Mouse (Mus musculus) limb, embryonic 10.5 days (tissue): ENCODE measurements around the gene Pgf. TPM values are rescaled to one million over a fixed set of nuclear protein-coding genes. Genes with fewer than 3 reads are reported as not detected.

Experiments
- DNase-seq: peaks from one replicate; pipeline ENCODE4 v3.0.0-alpha.2; 2017; ENCODE audit warnings: low spot score
- H3K27ac ChIP-seq: fragments of 300-500 bp; sonication (generic); 2 replicates; pipeline ENCODE4 v1.5.1; 2016; ENCODE audit warnings: mild to moderate bottlenecking
- H3K27me3 ChIP-seq: fragments of 300-500 bp; sonication (generic); 2 replicates; pipeline ENCODE4 v1.6.1; 2016; ENCODE audit warnings: low read depth, mild to moderate bottlenecking; ENCODE audit not compliant: poor library complexity, severe bottlenecking
- H3K36me3 ChIP-seq: fragments of 300-500 bp; sonication (generic); 2 replicates; pipeline ENCODE4 v1.6.1; 2016; ENCODE audit warnings: mild to moderate bottlenecking, moderate library complexity
- H3K4me1 ChIP-seq: fragments of 300-500 bp; sonication (generic); 2 replicates; pipeline ENCODE4 v1.6.1; 2016
- H3K4me3 ChIP-seq: fragments of 300-500 bp; sonication (generic); 2 replicates; pipeline ENCODE4 v1.5.1; 2016; ENCODE audit warnings: mild to moderate bottlenecking, moderate library complexity
- H3K9me3 ChIP-seq: fragments of 300-500 bp; sonication (generic); replicated peaks from 2 replicates; pipeline ENCODE4 v1.6.1; 2016; ENCODE audit warnings: mild to moderate bottlenecking
- WGBS: fragments of 180-500 bp; shearing (Covaris S2); methylation state at CpG from one replicate; pipeline ENCODE4 v1.1.7; 2016; 5-methylcytosine and 5-hydroxymethylcytosine counted together
- polyA plus RNA-seq: library from polyadenylated mRNA; unstranded; fragments of >200 nt; fragmentation: Nextera tagmentation; extraction: Ambion mirVana; gene quantifications from 2 replicates; pipeline ENCODE4 v1.2.1, GENCODE M21; 2016

The Pgf gene
- polyA plus RNA-seq, 1 experiment from 2014 or later = 9.6 TPM

DNA sequence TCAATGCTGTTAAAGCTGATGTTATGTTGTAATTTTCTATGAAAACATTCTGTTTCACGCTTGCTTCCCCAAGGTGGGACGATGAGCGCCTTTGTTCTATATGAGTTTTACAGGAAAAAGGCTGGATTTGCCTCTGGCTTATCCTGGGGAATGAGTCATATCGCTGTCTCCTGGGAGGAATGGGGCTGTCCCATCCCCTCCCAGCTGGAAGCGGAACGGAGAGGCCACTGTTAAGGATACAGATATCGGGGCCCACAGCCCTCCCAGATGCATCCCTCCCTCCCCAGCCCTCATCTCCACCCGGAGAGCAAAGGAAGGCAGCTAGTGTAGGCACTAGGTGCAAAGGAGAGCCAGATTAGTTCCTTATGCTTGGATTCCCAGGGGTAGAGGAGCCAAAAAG is 8.2 kb upstream of the Pgf start:
- Histone ChIP-seq H3K27me3 (peaks cover 42% of the 10 kb centered on the region), H3K27ac (no peak overlapping the region; the same call in 1 of the 2 replicates), H3K4me3 (no peak overlapping the region), H3K9me3 (no peaks in the 10 kb centered on the region), H3K36me3 (no peaks in the 10 kb centered on the region), H3K4me1 (peaks cover 23% of the 10 kb centered on the region)
- DNase-seq = no peak
- 62% methylated on average over 8 of the region's 8 CpGs for WGBS

DNA sequence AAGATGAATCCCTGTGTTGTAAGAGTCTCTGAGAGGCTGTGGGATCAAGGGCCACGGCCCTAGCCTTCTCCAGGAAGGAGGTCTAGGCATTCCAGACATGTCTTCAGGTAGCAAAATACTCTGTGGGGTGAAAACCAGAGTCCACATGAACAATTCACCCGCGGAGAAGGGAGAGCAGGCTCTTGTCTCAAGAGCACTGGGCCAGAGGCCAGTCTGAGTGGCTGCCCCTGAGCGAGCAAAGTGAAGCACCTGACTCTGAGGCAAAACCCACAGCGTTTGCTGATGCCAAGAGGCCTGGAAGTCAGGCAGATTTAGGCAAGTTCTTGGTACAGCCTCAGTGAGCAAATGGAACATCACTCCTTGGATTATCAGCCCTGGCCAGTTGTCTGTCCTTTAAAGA is 6.5 kb upstream of the Pgf start:
- Histone ChIP-seq H3K27me3 (peaks cover 58% of the 10 kb centered on the region), H3K36me3 (no peaks in the 10 kb centered on the region), H3K4me3 (no peak overlapping the region), H3K9me3 (no peaks in the 10 kb centered on the region), H3K27ac (no peak overlapping the region), H3K4me1 (peaks cover 23% of the 10 kb centered on the region)
- no peak for DNase-seq
- WGBS = 77% methylated on average over 5 of the region's 5 CpGs

GRCm38 (mm10) chr12:85182898-85183297 is 5.3 kb upstream of the Pgf start:
- 74% methylated on average over 5 of the region's 5 CpGs for WGBS
- peaks cover 70% of the 10 kb centered on the region for H3K27me3 ChIP-seq

DNA sequence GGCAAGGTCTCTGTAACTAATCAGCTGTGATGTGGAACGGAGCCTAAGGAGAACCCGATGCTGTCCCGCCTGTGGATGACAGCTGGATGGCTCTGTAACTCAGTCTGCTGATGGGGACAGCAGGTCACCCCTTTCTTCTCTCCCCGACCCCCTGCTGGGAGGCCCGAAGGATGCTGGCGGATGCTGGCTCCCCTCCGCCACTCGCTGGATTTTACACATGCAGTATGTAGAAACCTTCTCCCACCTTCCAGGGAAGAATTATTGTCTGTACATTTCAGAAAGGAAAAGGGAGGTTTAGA is 4.7 kb upstream of the Pgf start:
- WGBS = 14% methylated on average over 8 of the region's 8 CpGs
- no peaks in the 10 kb centered on the region for H3K9me3 ChIP-seq
- no peak overlapping the region; the same call in 1 of the 2 replicates for H3K27ac ChIP-seq
- DNase-seq = no peak
- H3K36me3 ChIP-seq = no peaks in the 10 kb centered on the region
- H3K4me3 ChIP-seq = 0 out of 2 replicates have a peak overlapping the region, but pooled peaks have one; percentile 7
- peaks cover 76% of the 10 kb centered on the region for H3K27me3 ChIP-seq
- H3K4me1 ChIP-seq = peaks cover 34% of the 10 kb centered on the region

More at GRCm38 (mm10) chr12:85182898-85183297, 5.3 kb upstream of the Pgf start:
- peaks cover 28% of the 10 kb centered on the region for H3K4me1 ChIP-seq
- no peak overlapping the region for H3K4me3 ChIP-seq
- no peak overlapping the region for H3K27ac ChIP-seq
- H3K9me3 ChIP-seq = no peaks in the 10 kb centered on the region
- no peak for DNase-seq
- no peaks in the 10 kb centered on the region for H3K36me3 ChIP-seq

DNA sequence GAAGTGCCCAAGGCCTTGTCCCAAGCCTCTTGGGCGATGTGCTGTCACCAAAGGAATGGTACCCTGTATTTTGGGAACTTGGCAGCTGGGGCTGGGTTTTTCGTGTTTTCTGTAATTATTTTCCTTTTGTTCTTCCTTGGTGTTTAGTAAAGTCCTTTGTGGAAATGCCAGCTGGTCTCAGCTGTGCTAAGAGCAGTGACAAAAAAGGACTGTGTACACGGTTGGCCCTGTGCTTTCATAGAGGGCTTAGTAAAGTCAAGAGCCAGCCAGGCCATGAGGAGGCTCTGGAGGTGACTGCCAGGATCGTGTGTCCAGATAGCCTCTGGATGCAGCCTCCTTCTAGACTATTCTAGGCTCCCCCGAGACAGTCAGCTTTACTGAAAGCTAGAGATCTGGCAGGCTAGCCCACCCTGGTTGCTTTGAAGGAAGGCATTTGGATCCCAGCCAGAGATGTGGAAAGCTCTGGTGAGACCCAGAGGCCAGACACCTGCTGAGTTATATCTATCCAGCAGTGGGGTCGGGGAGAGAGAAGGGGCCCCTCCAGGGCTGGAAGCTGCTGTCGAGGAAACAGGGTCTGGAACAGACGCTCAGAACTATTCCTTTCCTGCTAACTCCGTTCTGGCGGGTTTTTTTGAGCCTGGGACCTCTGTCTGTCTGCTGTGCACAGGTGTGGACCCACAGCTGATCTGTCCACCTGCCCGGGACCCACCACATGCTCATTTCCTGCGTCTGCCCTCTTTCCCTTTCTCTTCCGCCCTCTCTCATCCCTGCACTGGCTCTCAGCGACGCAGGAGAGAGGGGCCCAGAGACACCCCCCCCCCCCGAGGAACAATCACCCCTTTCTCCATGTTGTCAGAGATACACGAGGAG is 4.1 kb upstream of the Pgf start:
- peaks cover 40% of the 10 kb centered on the region for H3K4me1 ChIP-seq
- WGBS = 48% methylated on average over 15 of the region's 17 CpGs
- peak overlapping the region; percentile 56; the same call in 1 of the 2 replicates for H3K27ac ChIP-seq
- no peaks in the 10 kb centered on the region for H3K36me3 ChIP-seq
- peaks cover 81% of the 10 kb centered on the region for H3K27me3 ChIP-seq
- no peak for DNase-seq
- H3K9me3 ChIP-seq = no peaks in the 10 kb centered on the region
- H3K4me3 ChIP-seq = 0 out of 2 replicates have a peak overlapping the region, but pooled peaks have one; percentile 7

- Histone ChIP-seq H3K4me3 (no peak overlapping the region), H3K4me1 (peaks cover 65% of the 10 kb centered on the region), H3K9me3 (no peaks in the 10 kb centered on the region), H3K36me3 (no peaks in the 10 kb centered on the region), H3K27ac (no peak overlapping the region), H3K27me3 (peaks cover 94% of the 10 kb centered on the region)
- DNase-seq = no peak
- 52% methylated on average over 2 of the region's 2 CpGs for WGBS
Measured at GRCm38 (mm10) chr12:85178294-85178693, 704 bp upstream of the Pgf start.

GRCm38 (mm10) chr12:85176846-85177523 is 605 bp downstream of the Pgf start:
- Histone ChIP-seq H3K4me3 (peak overlapping the region; percentile 47), H3K4me1 (peaks cover 63% of the 10 kb centered on the region), H3K9me3 (no peaks in the 10 kb centered on the region), H3K36me3 (no peaks in the 10 kb centered on the region), H3K27me3 (peaks cover 93% of the 10 kb centered on the region), H3K27ac (peak overlapping the region; percentile 82)
- WGBS = 3% methylated on average over 32 of the region's 32 CpGs
- peak; percentile 68 for DNase-seq

DNA sequence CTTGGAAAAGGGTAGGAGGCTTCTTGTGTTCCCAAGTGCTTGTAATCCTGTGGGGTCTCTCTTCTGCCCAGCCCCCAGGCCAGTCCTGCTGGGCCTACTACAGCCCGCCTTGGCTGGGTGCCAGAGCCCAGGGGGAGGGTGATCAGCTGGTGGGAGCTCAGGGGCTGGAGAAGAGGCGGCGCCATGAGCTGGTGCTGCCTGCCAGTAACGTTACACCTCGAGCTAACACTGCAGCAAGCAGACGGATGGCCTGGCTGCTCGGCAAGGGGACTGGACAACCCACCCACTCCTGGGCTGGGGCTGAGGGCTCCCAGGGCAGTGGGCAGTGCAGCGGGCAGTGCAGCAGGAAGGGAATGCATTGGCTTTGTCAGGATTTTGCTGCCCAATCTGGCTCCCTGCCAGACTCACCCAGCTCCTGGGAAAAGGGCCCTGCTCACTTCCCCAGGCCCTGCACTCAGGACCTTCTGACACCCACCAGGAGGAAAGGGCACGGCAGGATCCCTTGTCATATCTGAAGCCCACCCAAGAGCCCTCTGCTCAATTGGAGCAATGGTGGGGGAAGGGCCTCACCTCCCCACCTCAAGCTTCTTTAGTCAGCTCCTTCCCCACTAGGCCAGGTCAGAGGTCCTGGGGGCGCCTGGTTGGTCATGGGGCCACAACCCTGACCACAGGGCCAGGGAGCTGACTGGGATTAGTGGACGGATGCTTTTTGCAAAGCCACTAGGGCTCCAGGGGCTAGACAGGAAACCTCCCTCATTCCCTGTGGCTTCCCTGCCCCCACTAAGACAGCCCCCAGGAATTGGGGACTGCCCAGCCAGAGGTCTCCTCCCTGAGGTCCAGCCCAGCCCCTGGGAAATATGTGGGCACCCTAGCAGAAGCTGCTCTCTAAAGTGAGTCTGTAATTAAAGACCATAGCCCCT is 1.4 kb downstream of the Pgf start:
- WGBS = 7% methylated on average over 11 of the region's 11 CpGs
- H3K9me3 ChIP-seq = no peaks in the 10 kb centered on the region
- peak overlapping the region; percentile 82 for H3K27ac ChIP-seq
- H3K27me3 ChIP-seq = peaks cover 91% of the 10 kb centered on the region
- peak overlapping the region; percentile 47 for H3K4me3 ChIP-seq
- peaks cover 56% of the 10 kb centered on the region for H3K4me1 ChIP-seq
- peak; percentile 82 for DNase-seq
- H3K36me3 ChIP-seq = no peaks in the 10 kb centered on the region

DNA sequence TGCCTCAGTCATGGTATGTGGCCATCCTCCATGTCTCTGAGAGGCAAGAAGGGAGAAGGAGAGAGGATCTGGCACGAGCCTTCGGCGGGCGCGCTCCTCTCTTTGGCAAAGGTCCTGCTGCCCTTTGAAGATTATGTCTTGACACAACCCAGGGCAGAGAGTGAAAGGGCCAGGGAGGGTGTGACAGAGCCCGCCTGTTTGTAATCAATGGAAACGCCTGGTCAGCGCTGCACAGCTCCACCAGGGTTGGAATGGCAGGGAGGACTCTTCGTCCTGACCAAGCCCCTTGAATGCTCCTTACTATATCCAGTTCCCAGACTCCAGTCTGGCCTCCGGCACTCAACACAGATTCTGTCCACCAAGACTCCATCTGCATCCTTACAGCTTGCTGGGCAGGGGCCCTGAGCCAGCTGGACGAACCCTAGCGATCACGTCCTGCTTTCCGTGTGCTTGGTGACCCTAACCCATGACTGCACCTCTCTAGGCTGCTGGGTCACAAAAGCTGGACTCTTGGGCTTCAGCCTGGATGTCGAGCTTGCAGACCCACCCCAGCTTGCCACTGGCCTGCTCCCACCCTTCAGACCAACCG is 2.4 kb downstream of the Pgf start:
- peak overlapping the region; percentile 82 for H3K27ac ChIP-seq
- peak overlapping the region; percentile 47 for H3K4me3 ChIP-seq
- 23% methylated on average over 16 of the region's 16 CpGs for WGBS
- peaks cover 1% of the 10 kb centered on the region; the same call in 1 of the 2 replicates for H3K36me3 ChIP-seq
- H3K4me1 ChIP-seq = peaks cover 59% of the 10 kb centered on the region
- H3K27me3 ChIP-seq = peaks cover 91% of the 10 kb centered on the region
- no peaks in the 10 kb centered on the region for H3K9me3 ChIP-seq
- peak; percentile 53 for DNase-seq

DNA sequence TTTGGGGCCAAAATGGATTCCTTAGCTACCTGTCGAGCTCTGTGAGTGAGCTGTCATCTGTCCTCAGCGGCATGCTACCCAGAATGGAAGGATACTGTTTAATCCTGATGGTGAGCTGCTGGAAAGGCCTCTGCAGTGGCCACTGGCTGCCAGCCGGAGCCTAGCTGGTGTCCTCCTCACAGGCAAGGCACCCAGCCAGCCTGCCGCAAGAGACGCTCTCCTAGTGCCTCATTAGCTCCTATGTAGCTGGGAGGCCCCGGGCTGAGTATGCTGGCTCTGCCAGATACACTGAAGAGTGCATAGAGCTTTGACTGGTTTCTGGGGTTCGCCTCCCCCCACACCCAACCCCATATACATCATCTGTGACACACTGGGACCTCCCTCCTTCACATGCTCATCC is 3.6 kb downstream of the Pgf start:
- peaks cover 84% of the 10 kb centered on the region for H3K27me3 ChIP-seq
- H3K27ac ChIP-seq = no peak overlapping the region
- peaks cover 3% of the 10 kb centered on the region; the same call in 1 of the 2 replicates for H3K36me3 ChIP-seq
- WGBS = 72% methylated on average over 7 of the region's 7 CpGs
- H3K9me3 ChIP-seq = no peaks in the 10 kb centered on the region
- H3K4me3 ChIP-seq = no peak overlapping the region
- no peak for DNase-seq
- peaks cover 70% of the 10 kb centered on the region for H3K4me1 ChIP-seq

GRCm38 (mm10) chr12:85170948-85171307 is 6.7 kb downstream of the Pgf start:
- H3K4me3 ChIP-seq = no peak overlapping the region
- H3K4me1 ChIP-seq = peaks cover 45% of the 10 kb centered on the region
- H3K9me3 ChIP-seq = no peaks in the 10 kb centered on the region
- DNase-seq = no peak
- peaks cover 12% of the 10 kb centered on the region; the same call in 1 of the 2 replicates for H3K36me3 ChIP-seq
- H3K27ac ChIP-seq = no peak overlapping the region
- peaks cover 55% of the 10 kb centered on the region for H3K27me3 ChIP-seq
- 88% methylated on average over 3 of the region's 3 CpGs for WGBS

DNA sequence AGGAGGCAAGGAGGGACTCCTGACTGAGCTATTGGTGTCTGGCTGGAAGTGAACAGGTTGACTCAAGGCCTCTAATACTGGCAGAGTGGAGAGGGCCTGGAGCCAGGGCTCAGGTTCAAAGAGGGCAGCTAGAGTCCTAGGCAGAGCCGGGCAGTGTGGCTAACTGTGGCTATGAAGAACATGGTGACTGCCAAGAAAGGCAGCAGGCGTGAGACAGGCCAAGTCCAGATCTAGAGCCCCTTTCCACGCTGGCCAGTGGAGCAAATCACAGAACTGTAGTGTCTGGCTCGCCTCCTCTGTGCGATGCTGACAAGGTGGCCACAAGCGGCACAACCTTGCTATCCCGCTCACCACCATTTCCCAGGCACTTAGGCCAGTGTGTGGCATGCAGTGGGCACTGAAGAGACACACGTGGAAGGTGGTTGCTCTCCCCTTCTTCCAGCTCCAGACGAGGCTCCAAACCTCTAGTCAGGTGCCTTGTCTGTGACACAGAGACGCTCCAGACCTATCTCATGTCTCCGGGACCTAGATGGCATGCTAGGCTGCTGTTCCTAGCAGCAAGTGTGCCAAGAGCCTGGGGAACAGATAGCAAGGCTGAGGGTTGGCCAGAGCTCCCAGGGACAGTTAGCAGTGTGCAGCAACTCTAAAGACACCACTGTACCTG is 7.2 kb downstream of the Pgf start:
- Histone ChIP-seq H3K9me3 (no peaks in the 10 kb centered on the region), H3K4me3 (no peak overlapping the region), H3K27ac (peak overlapping the region; percentile 37; the same call in 1 of the 2 replicates), H3K36me3 (peaks cover 12% of the 10 kb centered on the region; the same call in 1 of the 2 replicates), H3K4me1 (peaks cover 40% of the 10 kb centered on the region), H3K27me3 (peaks cover 49% of the 10 kb centered on the region)
- DNase-seq = no peak
- WGBS = 88% methylated on average over 11 of the region's 11 CpGs
